Mouse (Mus musculus) liver, adult 2 months (tissue): ENCODE data around the gene Arhgap1.

Source experiments
- CTCF ChIP-seq: fragments of 200-500 bp; IDR thresholded peaks from 2 replicates; pipeline ENCODE4 v1.5.1; 2011; ENCODE audit warnings: low read depth, low read length, control low read depth
- POLR2A ChIP-seq: fragments of 200-500 bp; IDR thresholded peaks from 2 replicates; pipeline ENCODE4 v1.6.1; 2011; ENCODE audit warnings: low read length, control low read depth; ENCODE audit not compliant: insufficient read depth; ENCODE audit errors: extremely low read depth

DNA sequence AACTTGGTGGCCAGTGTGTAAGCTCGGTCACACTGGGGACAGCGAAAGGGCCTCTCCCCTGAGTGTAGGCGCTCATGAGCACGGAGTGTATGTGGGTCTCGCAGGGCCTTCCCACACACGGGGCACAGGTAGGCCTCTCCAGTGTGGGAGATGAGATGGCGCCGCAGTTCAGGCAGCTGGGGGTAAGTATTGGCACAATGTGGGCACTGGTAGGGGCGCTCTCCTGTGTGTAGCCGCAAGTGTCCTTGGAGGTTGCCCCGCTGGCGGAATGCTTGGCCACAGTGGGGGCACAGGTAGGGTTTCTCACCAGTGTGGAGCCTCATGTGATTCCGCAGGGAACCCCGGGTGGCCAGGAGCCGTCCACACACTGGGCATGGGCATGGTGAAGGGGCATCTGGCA lies 4.3 kb upstream of the Arhgap1 start:
- TF ChIP-seq CTCF (no peak), POLR2A (no peak)
